Mouse (Mus musculus) intestine, postnatal 0 days (tissue): ENCODE data around the gene Xpo1. TPM values are rescaled to one million over a fixed set of nuclear protein-coding genes. Genes with fewer than 3 reads are reported as not detected.

Experiments
- ATAC-seq: fragments of 200-750 bp; cut with Nextera tagmentation; 2 replicates; pipeline ENCODE4 v1.8.0; 2017; ENCODE audit warnings: mild to moderate bottlenecking, moderate TSS enrichment, moderate library complexity
- H3K27ac ChIP-seq: fragments of 300-500 bp; sonication (generic); 2 replicates; pipeline ENCODE4 v1.5.1; 2014; ENCODE audit warnings: mild to moderate bottlenecking, low read depth, low read length, moderate library complexity
- H3K27me3 ChIP-seq: fragments of 300-500 bp; sonication (generic); replicated peaks from 2 replicates; pipeline ENCODE4 v1.6.1; 2014; ENCODE audit warnings: low read length, mixed read lengths; ENCODE audit not compliant: control insufficient read depth, insufficient read depth
- H3K36me3 ChIP-seq: fragments of 300-500 bp; sonication (generic); 2 replicates; pipeline ENCODE4 v1.6.1; 2014; ENCODE audit warnings: mild to moderate bottlenecking, moderate library complexity; ENCODE audit not compliant: control insufficient read depth, insufficient read depth
- H3K4me1 ChIP-seq: fragments of 300-500 bp; sonication (generic); replicated peaks from 2 replicates; pipeline ENCODE4 v1.6.1; 2014; ENCODE audit warnings: antibody characterized with exemption, low read length, mixed read lengths; ENCODE audit not compliant: control insufficient read depth, insufficient read depth
- H3K4me2 ChIP-seq: fragments of 300-500 bp; sonication (generic); replicated peaks from 2 replicates; pipeline ENCODE4 v1.6.1; 2014; ENCODE audit warnings: low read depth, mild to moderate bottlenecking, moderate library complexity
- H3K4me3 ChIP-seq: fragments of 300-500 bp; sonication (generic); 2 replicates; pipeline ENCODE4 v1.5.1; 2014; ENCODE audit warnings: low read depth, low read length
- H3K9ac ChIP-seq: fragments of 300-500 bp; sonication (generic); 2 replicates; pipeline ENCODE4 v1.6.1; 2014; ENCODE audit warnings: mild to moderate bottlenecking, low read depth, low read length
- H3K9me3 ChIP-seq: fragments of 300-500 bp; sonication (generic); 2 replicates; pipeline ENCODE4 v1.6.1; 2016; ENCODE audit warnings: mixed run types; ENCODE audit not compliant: control insufficient read depth
- CTCF ChIP-seq: sonication (generic); IDR thresholded peaks from 2 replicates; pipeline ENCODE4 v1.5.1; 2016; ENCODE audit warnings: low read depth, mild to moderate bottlenecking, control low read depth, antibody characterized with exemption, moderate library complexity
- whole genome bisulfite sequencing: fragments of 180-500 bp; shearing (Covaris S2); extraction: QIAGEN DNeasy Blood & Tissue Kit; methylation state at CpG from one replicate; pipeline ENCODE4 v1.1.7; 2014; 5-methylcytosine and 5-hydroxymethylcytosine counted together
- polyA plus RNA-seq: library from polyadenylated mRNA; unstranded; fragments of >200 nt; fragmentation: Nextera tagmentation; extraction: Ambion mirVana; gene quantifications from 2 replicates; pipeline ENCODE4 v1.2.1, GENCODE M21; 2015

The Xpo1 gene
- polyA plus RNA-seq, 1 experiment from 2014 or later = 17.0 TPM

- H3K27me3 ChIP-seq = no peaks in the 10 kb centered on the region
- H3K9ac ChIP-seq = peak within 1 kb of the TSS; percentile 96
- no peaks in the 10 kb centered on the region for H3K9me3 ChIP-seq
- TF ChIP-seq CTCF = no peak
- H3K4me3 ChIP-seq = peak within 1 kb of the TSS; percentile 98
- H3K4me2 ChIP-seq = peak within 1 kb of the TSS; percentile 64
- no peaks in the 10 kb centered on the region; the same call in 1 of the 2 replicates for H3K4me1 ChIP-seq
- peak within 1 kb of the TSS; percentile 96 for H3K27ac ChIP-seq
- ATAC-seq = peak; percentile 66
- no peaks in the 10 kb centered on the region for H3K36me3 ChIP-seq
- 1% methylated on average over 49 of the region's 80 CpGs for WGBS
These were observed 51.1 kb downstream of the Xpo1 start, which contains the start of gene Usp34 for GRCm38 (mm10) chr11:23306764-23307565. Gene Usp34 (plus strand): TSS chr11:23306895.

GRCm38 (mm10) chr11:23307566-23307920, 51.7 kb downstream of the Xpo1 start:
- WGBS = 2% methylated on average over 6 of the region's 6 CpGs

GRCm38 (mm10) chr11:23313496-23313895, 57.7 kb downstream of the Xpo1 start:
- Histone ChIP-seq H3K4me2 (no peak overlapping the region), H3K4me1 (no peaks in the 10 kb centered on the region; the same call in 1 of the 2 replicates), H3K9ac (no peak overlapping the region), H3K27ac (no peak overlapping the region), H3K36me3 (no peaks in the 10 kb centered on the region), H3K4me3 (no peak overlapping the region), H3K9me3 (no peaks in the 10 kb centered on the region), H3K27me3 (no peaks in the 10 kb centered on the region)
- no peak for ATAC-seq
- 67% methylated on average over 1 of the region's 1 CpGs for WGBS
- no peak for TF ChIP-seq CTCF

More at GRCm38 (mm10) chr11:23307566-23307920, 51.7 kb downstream of the Xpo1 start:
- TF ChIP-seq CTCF = no peak
- Histone ChIP-seq H3K27ac (peak overlapping the region; percentile 96), H3K9ac (peak overlapping the region; percentile 96), H3K36me3 (no peaks in the 10 kb centered on the region), H3K9me3 (no peaks in the 10 kb centered on the region), H3K4me2 (peak overlapping the region; percentile 64), H3K4me3 (peak overlapping the region; percentile 98), H3K4me1 (no peaks in the 10 kb centered on the region; the same call in 1 of the 2 replicates), H3K27me3 (no peaks in the 10 kb centered on the region)
- no peak for ATAC-seq

- no peak for ATAC-seq
- no peak overlapping the region for H3K9ac ChIP-seq
- H3K36me3 ChIP-seq = 0 out of 2 replicates have a peak, but pooled peaks cover 6% of the 10 kb centered on the region
- H3K9me3 ChIP-seq = no peaks in the 10 kb centered on the region
- 52% methylated on average over 2 of the region's 2 CpGs for WGBS
- H3K4me3 ChIP-seq = no peak overlapping the region
- no peak overlapping the region for H3K4me2 ChIP-seq
- H3K27me3 ChIP-seq = no peaks in the 10 kb centered on the region
- no peak overlapping the region; the same call in 1 of the 2 replicates for H3K27ac ChIP-seq
- H3K4me1 ChIP-seq = no peaks in the 10 kb centered on the region
- no peak for TF ChIP-seq CTCF
These were observed 73.6 kb downstream of the Xpo1 start for GRCm38 (mm10) chr11:23329413-23329812.

GRCm38 (mm10) chr11:23332136-23332535, 76.3 kb downstream of the Xpo1 start:
- no peak for ATAC-seq
- Histone ChIP-seq H3K9ac (no peak overlapping the region), H3K27me3 (no peaks in the 10 kb centered on the region), H3K4me1 (0 out of 2 replicates have a peak, but pooled peaks cover 3% of the 10 kb centered on the region), H3K9me3 (no peaks in the 10 kb centered on the region), H3K36me3 (no peaks in the 10 kb centered on the region), H3K4me2 (no peak overlapping the region), H3K4me3 (no peak overlapping the region), H3K27ac (no peak overlapping the region)
- 80% methylated on average over 3 of the region's 3 CpGs for WGBS
- TF ChIP-seq CTCF = no peak

- TF ChIP-seq CTCF = no peak
- Histone ChIP-seq H3K27me3 (no peaks in the 10 kb centered on the region), H3K9me3 (no peaks in the 10 kb centered on the region), H3K27ac (no peak overlapping the region), H3K4me1 (0 out of 2 replicates have a peak, but pooled peaks cover 3% of the 10 kb centered on the region), H3K36me3 (peaks cover 7% of the 10 kb centered on the region; the same call in 1 of the 2 replicates), H3K9ac (no peak overlapping the region), H3K4me2 (no peak overlapping the region), H3K4me3 (no peak overlapping the region)
- ATAC-seq = no peak
- WGBS = 72% methylated on average over 1 of the region's 1 CpGs
These were observed 79.3 kb downstream of the Xpo1 start for GRCm38 (mm10) chr11:23335160-23335559.

Other genes with a start within 250 kb of the Xpo1 start
- 1.9 and 2.8 TPM in 2 replicates for gene Fam161a, start 248.5 kb upstream of the Xpo1 start, polyA plus RNA-seq
- 13.4 and 17.6 TPM in 2 replicates for gene Usp34, start 50.9 kb downstream of the Xpo1 start, polyA plus RNA-seq
- 25.7 and 26.1 TPM in 2 replicates for gene Ahsa2, start 242.0 kb downstream of the Xpo1 start, polyA plus RNA-seq